Mouse (Mus musculus) forebrain, embryonic 12.5 days (tissue): ENCODE data around the gene Gm3194. TPM values are rescaled to one million over a fixed set of nuclear protein-coding genes. Genes with fewer than 3 reads are reported as not detected.
"Not testable (repeated sequence)": the region's sequence is repeated elsewhere in the genome, so short reads cannot be mapped to it uniquely, and the experiment has no call there.

ENCODE experiments used
- ATAC-seq: fragments of 200-750 bp; cut with Nextera tagmentation; 2 replicates; pipeline ENCODE4 v1.8.0; 2017; ENCODE audit warnings: moderate TSS enrichment; ENCODE audit not compliant: low FRiP score
- H3K27ac ChIP-seq: fragments of 300-500 bp; sonication (generic); 2 replicates; pipeline ENCODE4 v1.5.1; 2016; ENCODE audit warnings: mild to moderate bottlenecking
- H3K27me3 ChIP-seq: fragments of 300-500 bp; sonication (generic); 2 replicates; pipeline ENCODE4 v1.6.1; 2016; ENCODE audit warnings: mild to moderate bottlenecking
- H3K36me3 ChIP-seq: fragments of 300-500 bp; sonication (generic); replicated peaks from 2 replicates; pipeline ENCODE4 v1.6.1; 2016; ENCODE audit warnings: mild to moderate bottlenecking
- H3K4me1 ChIP-seq: fragments of 300-500 bp; sonication (generic); 2 replicates; pipeline ENCODE4 v1.6.1; 2016
- H3K4me2 ChIP-seq: fragments of 300-500 bp; sonication (generic); 2 replicates; pipeline ENCODE4 v1.6.1; 2016; ENCODE audit warnings: mild to moderate bottlenecking, moderate library complexity
- H3K4me3 ChIP-seq: fragments of 300-500 bp; sonication (generic); replicated peaks from 2 replicates; pipeline ENCODE4 v1.5.1; 2016; ENCODE audit warnings: mild to moderate bottlenecking
- H3K9ac ChIP-seq: fragments of 300-500 bp; sonication (generic); 2 replicates; pipeline ENCODE4 v1.6.1; 2016; ENCODE audit warnings: mild to moderate bottlenecking
- H3K9me3 ChIP-seq: fragments of 300-500 bp; sonication (generic); 2 replicates; pipeline ENCODE4 v1.6.1; 2016
- WGBS: fragments of 180-500 bp; shearing (Covaris S2); methylation state at CpG from one replicate; pipeline ENCODE4 v1.1.7; 2016; 5-methylcytosine and 5-hydroxymethylcytosine counted together
- polyA plus RNA-seq: library from polyadenylated mRNA; unstranded; fragments of >200 nt; fragmentation: Nextera tagmentation; extraction: Ambion mirVana; gene quantifications from 2 replicates; pipeline ENCODE4 v1.2.1, GENCODE M21; 2016

Gm3194 gene
- polyA plus RNA-seq, result 1.4 and 1.8 TPM in 2 replicates

DNA sequence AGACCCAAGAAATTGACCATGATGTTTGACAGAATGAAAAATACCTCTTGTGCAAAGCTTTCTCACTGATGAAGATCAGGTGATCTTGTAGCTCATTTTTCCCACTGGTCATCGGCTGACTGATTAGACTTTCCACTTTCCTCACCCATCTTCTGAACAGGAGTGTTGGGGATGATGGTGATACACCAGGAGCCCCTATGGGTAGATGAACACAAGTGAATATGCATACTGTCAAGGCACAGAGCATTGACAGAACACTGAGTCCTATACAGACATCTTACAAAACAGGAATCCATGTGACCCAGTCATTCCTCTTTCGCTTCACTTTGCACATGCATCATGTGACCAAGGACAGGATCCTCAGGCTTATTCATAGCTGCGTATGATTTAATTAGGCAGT, at the start of gene Gm3194:
Gm3194 (minus strand) TSS at position 101 of the 400 bp plus-strand sequence.
- WGBS, result no CpG with 5 or more reads among the region's 3 CpGs
- H3K27ac ChIP-seq, H3K4me1 ChIP-seq, H3K4me2 ChIP-seq, H3K36me3 ChIP-seq, H3K4me3 ChIP-seq, H3K9me3 ChIP-seq, ATAC-seq, H3K27me3 ChIP-seq, H3K9ac ChIP-seq: not testable (repeated sequence)

GRCm38 (mm10) chr14:5501374-5501773, 46.1 kb upstream of the Gm3194 start, which contains the start of gene Gm3488:
Gm3488 (plus strand) TSS chr14:5501674.
- not testable (repeated sequence) for H3K27me3 ChIP-seq, ATAC-seq, H3K27ac ChIP-seq, H3K4me2 ChIP-seq, H3K4me1 ChIP-seq, H3K9me3 ChIP-seq, H3K4me3 ChIP-seq, H3K36me3 ChIP-seq, H3K9ac ChIP-seq
- WGBS, result no CpG with 5 or more reads among the region's 35 CpGs

- not testable (repeated sequence) for H3K4me2 ChIP-seq, H3K9me3 ChIP-seq, H3K27me3 ChIP-seq, ATAC-seq, H3K4me1 ChIP-seq, H3K4me3 ChIP-seq, H3K36me3 ChIP-seq, H3K27ac ChIP-seq, H3K9ac ChIP-seq
- 82% methylated on average over 4 of the region's 5 CpGs for WGBS
These were observed 28.6 kb upstream of the Gm3194 start, which contains the start of gene Gm3187 for GRCm38 (mm10) chr14:5483907-5484306. Gm3187 (plus strand) TSS chr14:5484207.

- not testable (repeated sequence) for H3K27ac ChIP-seq, H3K4me2 ChIP-seq, ATAC-seq, H3K4me1 ChIP-seq, H3K27me3 ChIP-seq, H3K9me3 ChIP-seq, H3K9ac ChIP-seq, H3K4me3 ChIP-seq, H3K36me3 ChIP-seq
- no CpG with 5 or more reads among the region's 3 CpGs for WGBS
These were observed 22.5 kb upstream of the Gm3194 start, which contains the start of gene Gm8246 for GRCm38 (mm10) chr14:5477730-5478129. Gm8246 (minus strand) TSS chr14:5477830.

- H3K9me3 ChIP-seq, ATAC-seq: not testable (repeated sequence)
- no CpG with 5 or more reads among the region's 19 CpGs for whole genome bisulfite sequencing
These were observed 5.2 kb upstream of the Gm3194 start for GRCm38 (mm10) chr14:5460469-5460868.

DNA sequence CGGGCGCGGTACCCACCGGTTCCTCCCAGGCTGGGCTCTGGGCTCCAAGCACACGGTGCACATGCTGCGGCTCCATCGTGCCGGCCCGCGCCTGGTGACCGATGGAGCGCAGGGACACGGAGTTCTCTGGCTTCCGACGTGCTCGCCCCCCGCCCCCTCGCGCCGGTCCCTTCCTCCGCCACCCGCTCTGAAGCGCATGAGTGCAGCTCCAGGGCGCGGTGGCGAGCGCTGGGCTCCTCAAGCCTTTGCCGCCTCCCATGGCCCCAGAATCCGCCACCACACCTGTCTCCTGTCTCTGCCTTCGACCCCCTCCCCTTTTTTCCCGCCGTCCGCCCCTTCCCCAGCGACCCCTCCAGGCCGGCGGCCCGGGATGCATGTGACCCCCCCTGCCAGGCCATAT, 66.3 kb downstream of the Gm3194 start, which contains the start of gene Gm3500:
Gm3500 (minus strand) TSS at position 101 of the 400 bp plus-strand sequence.
- H3K9ac ChIP-seq, result not testable (repeated sequence)
- WGBS, result no CpG with 5 or more reads among the region's 37 CpGs

More at GRCm38 (mm10) chr14:5460469-5460868, 5.2 kb upstream of the Gm3194 start:
- not testable (repeated sequence) for H3K4me1 ChIP-seq, H3K4me2 ChIP-seq, H3K4me3 ChIP-seq, H3K27me3 ChIP-seq, H3K27ac ChIP-seq, H3K9ac ChIP-seq, H3K36me3 ChIP-seq

More for the DNA sequence above, 66.3 kb downstream of the Gm3194 start, which contains the start of gene Gm3500:
- H3K27ac ChIP-seq, H3K36me3 ChIP-seq, H3K9me3 ChIP-seq, H3K4me3 ChIP-seq, H3K27me3 ChIP-seq, H3K4me1 ChIP-seq, H3K4me2 ChIP-seq, ATAC-seq: not testable (repeated sequence)

Other genes starting within 250 kb of the Gm3194 start
- gene Gm3526, start 194.9 kb downstream of the Gm3194 start, polyA plus RNA-seq, result not detected in 2 replicates
- not detected in 2 replicates for gene Gm3542, start 120.5 kb downstream of the Gm3194 start, polyA plus RNA-seq
- gene Gm3500, start 66.4 kb downstream of the Gm3194 start, polyA plus RNA-seq, result 0.47 TPM in 1 of 2 replicates, not detected in the other
- not detected in 2 replicates for gene Gm8246, start 22.4 kb upstream of the Gm3194 start, polyA plus RNA-seq
- not detected in 2 replicates for gene Gm3187, start 28.7 kb upstream of the Gm3194 start, polyA plus RNA-seq
- 3.7 and 3.8 TPM in 2 replicates for gene Gm3488, start 46.2 kb upstream of the Gm3194 start, polyA plus RNA-seq
- gene Gm3532, start 83.0 kb upstream of the Gm3194 start, polyA plus RNA-seq, result not detected in 2 replicates
- not detected in 2 replicates for gene Gm8265, start 177.6 kb upstream of the Gm3194 start, polyA plus RNA-seq
- gene Gm9603, start 232.0 kb upstream of the Gm3194 start, polyA plus RNA-seq, result not detected in 2 replicates